Mouse (Mus musculus) midbrain, embryonic 14.5 days (tissue): Measurements from ENCODE around the gene Ccdc85c. TPM values are rescaled to one million over a fixed set of nuclear protein-coding genes. Genes with fewer than 3 reads are reported as not detected.

ENCODE experiments used
- ATAC-seq: fragments of 200-750 bp; cut with Nextera tagmentation; 2 replicates; pipeline ENCODE4 v1.8.0; 2017; ENCODE audit warnings: moderate number of reproducible peaks, moderate library complexity; ENCODE audit not compliant: low FRiP score, low TSS enrichment
- DNase-seq: peaks from one replicate; pipeline ENCODE4 v3.0.0-alpha.2; 2015
- H3K27ac ChIP-seq: fragments of 300-500 bp; sonication (generic); replicated peaks from 2 replicates; pipeline ENCODE4 v1.5.1; 2014; ENCODE audit warnings: mild to moderate bottlenecking, low read depth, low read length, moderate library complexity
- H3K27me3 ChIP-seq: fragments of 300-500 bp; sonication (generic); 2 replicates; pipeline ENCODE4 v1.6.1; 2014; ENCODE audit warnings: low read length, control low read depth, mixed read lengths; ENCODE audit not compliant: control insufficient read depth, insufficient read depth
- H3K36me3 ChIP-seq: fragments of 300-500 bp; sonication (generic); 2 replicates; pipeline ENCODE4 v1.6.1; 2014; ENCODE audit warnings: low read length, control low read depth; ENCODE audit not compliant: control insufficient read depth, insufficient read depth
- H3K4me1 ChIP-seq: fragments of 300-500 bp; sonication (generic); 2 replicates; pipeline ENCODE4 v1.6.1; 2014; ENCODE audit warnings: mild to moderate bottlenecking, antibody characterized with exemption, low read length, control low read depth; ENCODE audit not compliant: control insufficient read depth, insufficient read depth
- H3K4me2 ChIP-seq: fragments of 300-500 bp; sonication (generic); 2 replicates; pipeline ENCODE4 v1.6.1; 2014; ENCODE audit warnings: mild to moderate bottlenecking, low read length, moderate library complexity
- H3K4me3 ChIP-seq: fragments of 300-500 bp; sonication (generic); replicated peaks from 2 replicates; pipeline ENCODE4 v1.5.1; 2014; ENCODE audit warnings: low read depth, low read length
- H3K9ac ChIP-seq: fragments of 300-500 bp; sonication (generic); replicated peaks from 2 replicates; pipeline ENCODE4 v1.6.1; 2014; ENCODE audit warnings: mild to moderate bottlenecking, low read length, moderate library complexity
- H3K9me3 ChIP-seq: fragments of 300-500 bp; sonication (generic); 2 replicates; pipeline ENCODE4 v1.6.1; 2016; ENCODE audit warnings: low read length, control low read depth, mixed read lengths; ENCODE audit not compliant: control insufficient read depth
- whole genome bisulfite sequencing: fragments of 180-500 bp; shearing (Covaris S2); extraction: QIAGEN DNeasy Blood & Tissue Kit; methylation state at CpG from one replicate; pipeline ENCODE4 v1.1.7; 2014; 5-methylcytosine and 5-hydroxymethylcytosine counted together
- polyA plus RNA-seq: library from polyadenylated mRNA; unstranded; fragments of >200 nt; fragmentation: Nextera tagmentation; extraction: Ambion mirVana; gene quantifications from 2 replicates; pipeline ENCODE4 v1.2.1, GENCODE M21; 2014

Ccdc85c gene
- polyA plus RNA-seq, 1 experiment from 2014 or later = 20.9 TPM

GRCm38 (mm10) chr12:108213090-108214041 is 61.9 kb downstream of the Ccdc85c start:
- Histone ChIP-seq H3K36me3 (no peaks in the 10 kb centered on the region), H3K4me1 (peaks cover 39% of the 10 kb centered on the region), H3K4me2 (no peak overlapping the region), H3K4me3 (no peak overlapping the region), H3K9me3 (no peaks in the 10 kb centered on the region), H3K9ac (no peak overlapping the region), H3K27me3 (no peaks in the 10 kb centered on the region), H3K27ac (0 out of 2 replicates have a peak overlapping the region, but pooled peaks have one; percentile 26)
- no peak for DNase-seq
- 55% methylated on average over 18 of the region's 18 CpGs for WGBS
- no peak for ATAC-seq

GRCm38 (mm10) chr12:108212476-108212875 is 62.7 kb downstream of the Ccdc85c start:
- Histone ChIP-seq H3K4me3 (no peak overlapping the region), H3K4me2 (no peak overlapping the region), H3K27me3 (no peaks in the 10 kb centered on the region), H3K9me3 (no peaks in the 10 kb centered on the region), H3K9ac (no peak overlapping the region), H3K4me1 (peaks cover 35% of the 10 kb centered on the region), H3K27ac (no peak overlapping the region), H3K36me3 (no peaks in the 10 kb centered on the region)
- whole genome bisulfite sequencing = 89% methylated on average over 6 of the region's 6 CpGs
- ATAC-seq (no peak), DNase-seq (no peak)

DNA sequence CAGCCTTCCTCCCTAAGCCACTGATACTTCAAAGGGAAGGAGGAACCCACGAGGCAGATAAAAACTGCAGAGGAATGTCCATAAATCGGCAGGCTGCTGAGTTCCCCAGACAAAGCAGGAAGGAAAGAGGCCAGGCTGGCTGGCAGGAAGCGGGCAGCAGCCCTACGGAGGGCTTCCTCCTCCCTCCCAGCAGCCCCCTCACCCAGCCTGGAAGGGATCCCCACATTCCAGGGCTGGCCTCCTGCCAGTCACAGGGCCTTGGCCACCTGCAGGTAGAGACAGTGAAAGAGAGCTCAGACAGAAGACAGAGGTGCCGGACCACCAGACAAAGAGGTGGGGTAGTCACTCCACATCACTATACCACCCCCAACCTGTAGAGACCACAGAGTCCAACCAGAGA is 63.2 kb downstream of the Ccdc85c start:
- WGBS = 45% methylated on average over 5 of the region's 5 CpGs
- Histone ChIP-seq H3K27me3 (no peaks in the 10 kb centered on the region), H3K9ac (no peak overlapping the region), H3K36me3 (0 out of 2 replicates have a peak, but pooled peaks cover 3% of the 10 kb centered on the region), H3K4me2 (no peak overlapping the region), H3K9me3 (no peaks in the 10 kb centered on the region), H3K27ac (peak overlapping the region; percentile 49; the same call in 1 of the 2 replicates), H3K4me1 (peaks cover 31% of the 10 kb centered on the region), H3K4me3 (no peak overlapping the region)
- no peak for ATAC-seq
- DNase-seq = no peak

GRCm38 (mm10) chr12:108210623-108211022 is 64.6 kb downstream of the Ccdc85c start:
- Histone ChIP-seq H3K36me3 (peaks cover 13% of the 10 kb centered on the region), H3K27me3 (no peaks in the 10 kb centered on the region), H3K9me3 (no peaks in the 10 kb centered on the region), H3K4me1 (peaks cover 21% of the 10 kb centered on the region), H3K4me3 (no peak overlapping the region), H3K27ac (no peak overlapping the region), H3K9ac (no peak overlapping the region), H3K4me2 (no peak overlapping the region)
- WGBS = 94% methylated on average over 15 of the region's 15 CpGs
- ATAC-seq = no peak
- DNase-seq = no peak

DNA sequence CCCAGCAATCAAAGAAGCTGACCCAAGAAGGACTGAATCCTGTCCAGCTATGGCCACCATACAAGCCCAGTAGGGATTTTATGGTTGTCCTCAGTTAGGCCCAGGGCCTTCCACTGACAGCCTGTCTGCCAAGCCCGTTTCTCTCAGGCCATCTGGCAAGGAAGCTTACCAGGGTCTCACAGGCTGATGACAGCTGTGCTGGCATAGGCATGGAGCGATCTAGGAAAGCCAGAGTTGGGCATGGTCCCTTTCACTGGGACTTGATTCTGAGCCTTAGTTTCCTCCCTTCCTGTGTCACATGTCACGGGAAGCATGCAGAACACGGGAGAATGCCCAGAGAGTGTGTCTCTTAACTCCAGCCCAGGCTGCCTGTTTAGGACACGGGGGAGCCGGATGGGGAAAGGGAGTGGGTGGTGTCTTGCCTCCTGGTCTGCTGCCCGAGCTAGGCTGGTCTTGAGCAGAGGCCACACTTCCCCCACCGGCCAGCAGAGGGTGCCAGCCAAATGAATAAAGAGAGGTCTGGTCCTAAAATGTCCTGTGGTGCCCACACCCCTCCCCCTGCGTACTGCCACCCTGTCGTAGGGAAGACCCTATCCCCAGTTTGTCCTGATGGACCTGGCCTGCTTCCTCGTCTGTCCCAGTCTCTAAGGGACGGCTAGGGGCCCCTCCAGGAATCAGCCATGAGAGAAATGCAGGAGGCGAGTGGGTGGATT is 66.3 kb downstream of the Ccdc85c start:
- H3K36me3 ChIP-seq = peaks cover 30% of the 10 kb centered on the region
- H3K27ac ChIP-seq = no peak overlapping the region
- H3K4me3 ChIP-seq = no peak overlapping the region
- H3K27me3 ChIP-seq = no peaks in the 10 kb centered on the region
- 33% methylated on average over 13 of the region's 13 CpGs for WGBS
- H3K4me1 ChIP-seq = peaks cover 19% of the 10 kb centered on the region
- H3K9ac ChIP-seq = no peak overlapping the region
- ATAC-seq = peak; percentile 21; the same call in 1 of the 2 replicates
- no peak overlapping the region for H3K4me2 ChIP-seq
- no peaks in the 10 kb centered on the region for H3K9me3 ChIP-seq
- peak; percentile 88 for DNase-seq

GRCm38 (mm10) chr12:108208216-108208615 is 67.0 kb downstream of the Ccdc85c start:
- H3K36me3 ChIP-seq = peaks cover 37% of the 10 kb centered on the region
- no peak overlapping the region for H3K9ac ChIP-seq
- peaks cover 13% of the 10 kb centered on the region for H3K4me1 ChIP-seq
- WGBS = 87% methylated on average over 9 of the region's 9 CpGs
- no peak for DNase-seq
- no peak for ATAC-seq
- no peaks in the 10 kb centered on the region for H3K9me3 ChIP-seq
- H3K27ac ChIP-seq = no peak overlapping the region
- no peak overlapping the region for H3K4me2 ChIP-seq
- no peaks in the 10 kb centered on the region for H3K27me3 ChIP-seq
- H3K4me3 ChIP-seq = no peak overlapping the region

GRCm38 (mm10) chr12:108206641-108207040 is 68.6 kb downstream of the Ccdc85c start:
- H3K9ac ChIP-seq = no peak overlapping the region
- 6% methylated on average over 5 of the region's 5 CpGs for WGBS
- peak; percentile 91 for DNase-seq
- no peaks in the 10 kb centered on the region for H3K9me3 ChIP-seq
- peaks cover 51% of the 10 kb centered on the region for H3K36me3 ChIP-seq
- H3K4me3 ChIP-seq = no peak overlapping the region
- H3K4me2 ChIP-seq = no peak overlapping the region
- no peaks in the 10 kb centered on the region for H3K27me3 ChIP-seq
- H3K4me1 ChIP-seq = no peaks in the 10 kb centered on the region
- no peak overlapping the region for H3K27ac ChIP-seq
- ATAC-seq = peak; percentile 72

GRCm38 (mm10) chr12:108204978-108205377 is 70.2 kb downstream of the Ccdc85c start:
- 57% methylated on average over 12 of the region's 12 CpGs for WGBS
- DNase-seq (no peak), ATAC-seq (no peak)
- Histone ChIP-seq H3K9ac (no peak overlapping the region), H3K27ac (no peak overlapping the region), H3K9me3 (no peaks in the 10 kb centered on the region), H3K4me2 (no peak overlapping the region), H3K27me3 (no peaks in the 10 kb centered on the region), H3K4me3 (no peak overlapping the region), H3K4me1 (no peaks in the 10 kb centered on the region), H3K36me3 (peaks cover 68% of the 10 kb centered on the region)
